10 mouse cellular contexts compared by ENCODE assay signal in the genomic region with DNA sequence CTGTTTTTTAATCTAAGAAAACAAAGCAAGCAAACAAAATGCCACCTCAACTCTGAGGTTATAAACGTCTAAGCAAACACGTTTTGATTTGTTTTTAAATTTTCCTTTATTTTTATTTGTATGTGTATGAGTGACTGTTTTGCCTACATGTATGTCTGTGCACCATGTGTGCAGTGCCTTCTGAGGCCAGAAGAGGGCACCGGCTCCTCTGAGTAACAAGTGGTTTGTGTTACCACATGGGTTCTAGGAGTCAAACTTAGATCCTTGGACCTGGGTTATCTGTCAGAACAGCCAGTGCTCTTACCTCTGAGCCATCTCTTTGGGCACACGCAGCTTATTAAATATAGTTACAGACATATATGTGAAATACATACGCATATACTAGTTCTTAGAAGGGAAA. TPM values are rescaled to one million over a fixed set of nuclear protein-coding genes. Genes with fewer than 3 reads are reported as not detected.
DNase-seq lines count a peak whose midpoint lies in the region; ATAC-seq and TF ChIP-seq lines count a peak whose summit lies in the region.
"Had no signal": no experiment of that assay in that cellular context is flagged by ENCODE, and none has a peak within 500 bp of the region (broad histone marks: within the 10 kb centered on the region; RNA-seq: fewer than 3 reads in every experiment).

No protein-coding gene starts in this region.

- no peak for ATAC-seq in cerebellum, adult (ENCODE audit: insufficient number of reproducible peaks, low FRiP score, low TSS enrichment)
- ATAC-seq in neural tube, embryonic 11.5 days (ENCODE audit: insufficient read depth, low FRiP score, low TSS enrichment): no peak

- no peaks in the 10 kb centered on the region for H3K9me3 ChIP-seq in neural tube, embryonic 11.5 days (ENCODE audit: control insufficient read depth, low read length)
- H3K9me3 ChIP-seq: stomach, embryonic 15.5 days had no signal

- no peak overlapping the region for H3K4me3 ChIP-seq in lung, adult 2 months (replicated peaks; ENCODE audit: extremely low read depth, low read depth, low read length)
- no peak overlapping the region for H3K4me3 ChIP-seq in neural tube, embryonic 11.5 days (ENCODE audit: low read depth, low read length)
- H3K4me3 ChIP-seq: stomach, embryonic 15.5 days had no signal

- no peak overlapping the region for H3K9ac ChIP-seq in neural tube, embryonic 11.5 days (ENCODE audit: low read length)
- H3K9ac ChIP-seq: stomach, embryonic 15.5 days had no signal

- peak; percentile 22 to 50 for DNase-seq in cerebellum, postnatal 14 days
- DNase-seq in lung, adult 2 months: no peak
- DNase-seq in lung, postnatal 10 days: no peak
- DNase-seq in ZHBTc4 (ENCODE audit: low read depth, low spot score): peak; percentile 87
- DNase-seq in neural tube, embryonic 11.5 days (ENCODE audit: low spot score): peak; percentile 30
- DNase-seq in layer of hippocampus, postnatal 14 days (ENCODE audit: low spot score in 2 of 2): no peak
- DNase-seq in layer of hippocampus, adult 9-11 months: no peak
- DNase-seq: adrenal gland, adult 2 months had no signal

- no peaks in the 10 kb centered on the region for H3K4me1 ChIP-seq in lung, adult 2 months (ENCODE audit: control insufficient read depth, insufficient read depth, low read length)
- peaks cover 9% of the 10 kb centered on the region for H3K4me1 ChIP-seq in neural tube, embryonic 11.5 days (ENCODE audit: control insufficient read depth, insufficient read depth, low read length)

- no peak for TF ChIP-seq POLR2A in lung, adult 2 months (IDR thresholded peaks at IDR 0.05; ENCODE audit: borderline replicate concordance, extremely low read depth, low read depth, low read length)

- H3K27ac ChIP-seq in neural tube, embryonic 11.5 days (ENCODE audit: low read depth, low read length): no peak overlapping the region
- H3K27ac ChIP-seq: stomach, embryonic 15.5 days had no signal

- 88% methylated on average over 5 of the region's 5 CpGs for WGBS in lung, adult 2 months
- 88% methylated on average over 5 of the region's 5 CpGs for WGBS in neural tube, embryonic 11.5 days

- peak; percentile 20; the same call in 1 of the 2 replicates for TF ChIP-seq CTCF in lung, adult 2 months (IDR thresholded peaks at IDR 0.05; ENCODE audit: insufficient read depth, low read length)

- H3K4me2 ChIP-seq in neural tube, embryonic 11.5 days (ENCODE audit: low read depth): no peak overlapping the region
- H3K4me2 ChIP-seq: stomach, embryonic 15.5 days had no signal

- H3K27me3 ChIP-seq in neural tube, embryonic 11.5 days (ENCODE audit: control insufficient read depth, insufficient read depth, low read length): no peaks in the 10 kb centered on the region
- H3K27me3 ChIP-seq: stomach, embryonic 15.5 days had no signal

- H3K36me3 ChIP-seq in neural tube, embryonic 11.5 days (ENCODE audit: control insufficient read depth, insufficient read depth, low read length): no peaks in the 10 kb centered on the region
- H3K36me3 ChIP-seq: stomach, embryonic 15.5 days had no signal

RNA-seq across cellular contexts. Expression of a gene that starts 57.6 kb away (rescaled TPM):
- polyA plus RNA-seq in lung, adult 2 months (2012; rRNA removed): 212 and 283 TPM in 2 replicates
- polyA plus RNA-seq in neural tube, embryonic 11.5 days (2014; fragmentation: Nextera tagmentation; extraction: Ambion mirVana): 87.3 and 100.0 TPM in 2 replicates
- 100 to 1,000 TPM; 179 to 185 TPM for total RNA-seq in layer of hippocampus, postnatal 14 days (2021)

Comparison
In these comparisons a context has a peak if more than half of its experiments do, and no peak if none do; other contexts are left out.
1. DNase-seq: peak in cerebellum, postnatal 14 days (2 of 2), ZHBTc4 (single experiment) and neural tube, embryonic 11.5 days (single experiment); none in lung, adult 2 months (single experiment), lung, postnatal 10 days (single experiment), layer of hippocampus, postnatal 14 days (0 of 2) and layer of hippocampus, adult 9-11 months (single experiment).